Mouse (Mus musculus): ENCODE measurements around the gene Lpcat2b. TPM values are rescaled to one million over a fixed set of nuclear protein-coding genes. Genes with fewer than 3 reads are reported as not detected.

Lpcat2b gene
- not detected in 2 replicates for polyA plus RNA-seq (2012; rRNA removed)

DNA sequence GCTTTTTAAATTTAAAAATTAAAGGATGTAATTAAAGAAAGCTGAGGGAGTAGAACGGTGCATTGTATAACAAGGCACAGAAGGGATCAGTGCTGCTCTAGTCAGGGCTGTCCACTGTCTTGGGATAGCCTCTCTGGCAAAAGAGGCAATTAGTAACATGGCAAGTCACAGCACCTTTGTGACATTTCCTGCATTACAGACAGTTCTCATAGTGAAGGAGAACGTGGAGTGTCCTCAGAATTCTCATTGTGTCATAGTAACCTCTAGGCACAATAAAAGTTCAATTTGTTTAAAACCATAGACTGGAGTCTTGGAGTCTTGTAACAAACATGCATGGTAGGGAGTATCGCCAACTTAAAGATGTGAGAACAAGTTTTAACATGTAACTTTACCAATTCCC lies at the start of gene Lpcat2b:
Gene Lpcat2b, plus strand, starts transcription at position 301 of the 400 bp plus-strand sequence.

DNA sequence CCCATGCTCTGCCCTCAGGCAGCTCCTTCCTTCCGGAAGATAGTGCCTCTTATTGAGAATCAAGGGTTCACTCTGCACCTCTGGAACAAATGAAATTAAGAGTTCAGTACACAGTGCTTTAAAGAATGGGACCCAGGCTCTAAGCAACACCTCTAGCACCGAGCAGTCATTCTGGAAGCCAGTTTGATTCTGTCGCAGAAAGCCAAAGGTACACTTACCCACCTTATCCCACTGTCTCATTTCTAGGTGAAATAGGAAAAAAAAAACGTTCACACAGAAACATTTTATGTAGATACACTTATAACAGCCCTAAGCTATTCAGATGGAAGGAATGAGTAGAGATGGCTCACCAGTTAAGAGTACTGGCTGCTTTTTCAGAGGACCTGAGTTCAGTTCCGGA lies 28.9 kb upstream of the Lpcat2b start, which contains the start of gene Ephx4:
Gene Ephx4, plus strand, starts transcription at position 301 of the 400 bp plus-strand sequence.

DNA sequence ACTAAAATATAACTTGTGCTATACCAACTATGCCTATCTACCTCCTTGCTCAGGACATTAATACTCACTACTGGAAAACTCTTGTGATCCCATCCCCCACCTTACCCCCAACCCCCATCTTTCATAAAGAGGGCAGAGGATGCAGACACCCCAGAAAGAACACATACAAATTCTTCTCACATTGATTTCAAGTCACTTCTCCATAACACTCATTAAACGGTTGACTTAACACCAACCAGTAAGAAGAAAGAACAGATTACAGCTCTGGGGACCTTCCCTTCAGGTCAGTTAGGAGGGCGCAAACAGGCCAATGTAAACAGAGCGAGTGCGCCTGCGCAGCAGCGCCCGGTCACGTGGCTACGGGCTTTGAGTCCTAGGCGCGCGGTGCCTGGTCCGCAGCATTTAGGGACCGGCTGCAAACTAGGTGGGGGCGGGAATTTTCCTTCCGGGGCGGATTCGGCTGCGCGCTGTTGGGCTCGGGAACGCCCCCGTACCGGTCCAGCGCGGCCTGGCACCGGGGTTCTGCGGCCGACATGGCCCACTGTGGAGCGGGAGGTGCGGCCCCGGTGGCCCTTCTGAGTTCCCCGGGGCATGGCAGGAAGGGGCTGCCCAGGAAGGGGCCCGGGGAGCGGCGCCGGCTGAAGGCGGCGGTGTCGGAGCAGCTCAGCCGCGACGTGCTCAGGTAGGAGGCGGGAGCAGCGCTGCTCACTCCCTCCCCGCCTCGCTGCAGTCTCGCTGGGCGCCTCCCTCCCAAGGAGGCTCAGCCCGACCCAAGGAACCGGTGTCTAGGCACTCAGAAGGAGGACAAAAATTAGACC lies 6.3 kb downstream of the Lpcat2b start, which contains the start of gene Btbd8:
Gene Btbd8, plus strand, starts transcription at position 534 of the 818 bp plus-strand sequence.

Other genes starting within 250 kb of the Lpcat2b start
- 7.2 and 9.4 TPM in 2 replicates for gene Tgfbr3, start 141.9 kb upstream of the Lpcat2b start, polyA plus RNA-seq (2012; rRNA removed)
- 0.89 and 2.7 TPM in 2 replicates for gene Brdt, start 100.4 kb upstream of the Lpcat2b start, polyA plus RNA-seq (2012; rRNA removed)
- gene Ephx4, start 28.8 kb upstream of the Lpcat2b start, polyA plus RNA-seq (2012; rRNA removed), result 0.59 and 0.81 TPM in 2 replicates
- 8.0 and 9.6 TPM in 2 replicates for gene Btbd8, start 6.4 kb downstream of the Lpcat2b start, polyA plus RNA-seq (2012; rRNA removed)
- 0.10 and 0.14 TPM in 2 replicates for gene Gm42669, start 76.1 kb downstream of the Lpcat2b start, polyA plus RNA-seq (2012; rRNA removed)
- 0.01 and 0.04 TPM in 2 replicates for gene 1700028K03Rik, start 103.2 kb downstream of the Lpcat2b start, polyA plus RNA-seq (2012; rRNA removed)
- 10.1 and 13.8 TPM in 2 replicates for gene Rpap2, start 165.8 kb downstream of the Lpcat2b start, polyA plus RNA-seq (2012; rRNA removed)
- gene Glmn, start 166.3 kb downstream of the Lpcat2b start, polyA plus RNA-seq (2012; rRNA removed), result 15.2 and 23.3 TPM in 2 replicates

All from central nervous system, embryonic 11.5 days (tissue).